Comparison of ENCODE assay signal across 7 mouse cellular contexts in the genomic region with DNA sequence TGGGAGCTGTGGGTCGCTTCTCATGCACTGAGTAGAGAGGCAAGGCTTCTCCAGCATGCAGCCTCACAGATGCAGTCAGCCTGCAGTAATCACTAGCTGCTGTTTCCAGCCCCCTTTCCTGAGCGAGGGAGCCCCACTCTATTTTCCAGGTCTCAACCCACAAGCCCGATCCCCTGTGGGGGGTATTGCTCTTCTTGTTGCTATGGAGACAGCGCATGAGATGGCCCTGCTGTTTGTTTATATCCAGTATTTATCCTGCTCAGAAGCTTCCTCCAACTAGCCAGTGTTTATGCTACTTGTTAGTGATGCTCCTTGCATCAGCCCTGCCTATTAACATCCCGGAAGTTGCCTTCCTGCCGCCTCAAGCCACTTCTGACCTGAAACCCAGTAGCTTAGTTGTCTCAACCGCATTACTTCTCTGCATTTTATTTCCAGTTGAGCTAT. TPM values are rescaled to one million over a fixed set of nuclear protein-coding genes. Genes with fewer than 3 reads are reported as not detected.
A peak's percentile ranks its signal among the peaks of the same experiment; 100 is the strongest.
DNase-seq lines count a peak whose midpoint lies in the region; ATAC-seq lines count a peak whose summit lies in the region.

No protein-coding gene starts in this region.

- H3K4me2 ChIP-seq in embryonic facial prominence, embryonic 12.5 days (replicated peaks), result peak overlapping the region; percentile 36
- H3K4me2 ChIP-seq in hindbrain, embryonic 13.5 days, result peak overlapping the region; percentile 48

- no peaks in the 10 kb centered on the region for H3K27me3 ChIP-seq in embryonic facial prominence, embryonic 12.5 days
- H3K27me3 ChIP-seq in hindbrain, embryonic 13.5 days, result no peaks in the 10 kb centered on the region
- no peaks in the 10 kb centered on the region for H3K27me3 ChIP-seq in midbrain, embryonic 10.5 days (ENCODE audit: low read depth, poor library complexity, severe bottlenecking)

- WGBS in embryonic facial prominence, embryonic 12.5 days, result 7% methylated on average over 7 of the region's 7 CpGs
- 7% methylated on average over 7 of the region's 7 CpGs for WGBS in hindbrain, embryonic 13.5 days
- WGBS in midbrain, embryonic 10.5 days, result 26% methylated on average over 7 of the region's 7 CpGs

- H3K4me1 ChIP-seq in embryonic facial prominence, embryonic 12.5 days, result peaks cover 35% of the 10 kb centered on the region
- H3K4me1 ChIP-seq in hindbrain, embryonic 13.5 days (replicated peaks), result peaks cover 27% of the 10 kb centered on the region
- H3K4me1 ChIP-seq in midbrain, embryonic 10.5 days, result peaks cover 21% of the 10 kb centered on the region

- ATAC-seq in embryonic facial prominence, embryonic 12.5 days (ENCODE audit: insufficient number of reproducible peaks, insufficient read depth, low FRiP score, low TSS enrichment), result peak; percentile 82
- peak; percentile 84 for ATAC-seq in hindbrain, embryonic 13.5 days (ENCODE audit: low FRiP score)
- no peak for ATAC-seq in inflammation-experienced regulatory T-cells, adult 6 months

- H3K9ac ChIP-seq in embryonic facial prominence, embryonic 12.5 days, result no peak overlapping the region
- peak overlapping the region; percentile 5 for H3K9ac ChIP-seq in hindbrain, embryonic 13.5 days

- no peak overlapping the region for H3K4me3 ChIP-seq in embryonic facial prominence, embryonic 12.5 days
- peak overlapping the region; percentile 14 for H3K4me3 ChIP-seq in hindbrain, embryonic 13.5 days
- peak overlapping the region; percentile 24; the same call in 1 of the 2 replicates for H3K4me3 ChIP-seq in midbrain, embryonic 10.5 days

- peak; percentile 25 to 42 for DNase-seq in right cerebral cortex, adult 2 months (ENCODE audit: low spot score in 2 of 2)
- DNase-seq in right cerebral cortex, postnatal 36 days (ENCODE audit: low spot score in 2 of 2), result no peak
- peak; percentile 69 for DNase-seq in midbrain, embryonic 10.5 days (ENCODE audit: low spot score)
- peak; percentile 19 for DNase-seq in yolk sac, embryonic 10.5 days (ENCODE audit: low spot score)

- H3K27ac ChIP-seq in embryonic facial prominence, embryonic 12.5 days, result peak overlapping the region; percentile 86
- peak overlapping the region; percentile 84 for H3K27ac ChIP-seq in hindbrain, embryonic 13.5 days
- peak overlapping the region; percentile 55 for H3K27ac ChIP-seq in midbrain, embryonic 10.5 days (replicated peaks)

- no peaks in the 10 kb centered on the region for H3K36me3 ChIP-seq in embryonic facial prominence, embryonic 12.5 days
- no peaks in the 10 kb centered on the region for H3K36me3 ChIP-seq in hindbrain, embryonic 13.5 days
- no peaks in the 10 kb centered on the region for H3K36me3 ChIP-seq in midbrain, embryonic 10.5 days

- H3K9me3 ChIP-seq in embryonic facial prominence, embryonic 12.5 days, result no peaks in the 10 kb centered on the region
- H3K9me3 ChIP-seq in hindbrain, embryonic 13.5 days, result no peaks in the 10 kb centered on the region
- H3K9me3 ChIP-seq in midbrain, embryonic 10.5 days (replicated peaks), result no peaks in the 10 kb centered on the region

RNA-seq across cellular contexts. Expression of gene Tmpo, which starts 48.4 kb away (rescaled TPM):
- polyA plus RNA-seq in embryonic facial prominence, embryonic 12.5 days (2016; fragmentation: Nextera tagmentation; extraction: Ambion mirVana), result 366 and 400 TPM in 2 replicates
- 123 and 129 TPM in 2 replicates for polyA plus RNA-seq in hindbrain, embryonic 13.5 days (2015; fragmentation: Nextera tagmentation; extraction: Ambion mirVana)
- 272 and 275 TPM in 2 replicates for polyA plus RNA-seq in midbrain, embryonic 10.5 days (2016; fragmentation: Nextera tagmentation; extraction: Ambion mirVana)
- polyA plus RNA-seq in inflammation-experienced regulatory T-cells, adult 6 months (2017; shearing (Covaris generic)), result 10 to 100 TPM; 61.6 to 69.1 (median 61.9) TPM

Comparison
In these comparisons a context has a peak if more than half of its experiments do, and no peak if none do; other contexts are left out.
1. DNase-seq: peak in right cerebral cortex, adult 2 months (2 of 2), midbrain, embryonic 10.5 days (single experiment) and yolk sac, embryonic 10.5 days (single experiment); none in right cerebral cortex, postnatal 36 days (0 of 2).
2. Peak in every context shown above with its lines, with median percentiles within 50 percentile points of each other: H3K27ac ChIP-seq.